Mouse (Mus musculus): Measurements from ENCODE around the gene Skint11.
"Not testable (repeated sequence)": the region's sequence is repeated elsewhere in the genome, so short reads cannot be mapped to it uniquely, and the experiment has no call there.

The Skint11 gene

DNA sequence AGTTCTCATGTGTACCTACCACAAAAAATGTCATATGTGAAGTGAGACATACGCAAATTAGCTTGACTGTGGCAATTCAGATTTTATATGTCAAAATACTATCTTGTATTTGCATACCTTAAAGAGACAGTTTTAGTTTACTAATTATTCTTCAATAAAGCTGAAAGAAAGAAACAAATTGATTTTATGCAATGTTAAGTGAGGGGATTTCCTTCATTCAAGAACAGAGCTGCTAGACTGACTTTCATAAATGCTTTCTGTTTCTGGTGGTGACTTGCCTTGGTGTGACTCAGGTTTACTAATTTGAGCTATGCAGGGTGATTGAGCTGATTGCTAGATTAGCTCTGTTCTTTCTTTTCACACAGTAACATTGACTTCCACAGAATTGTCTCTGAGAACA lies at the start of gene Skint11:
Gene Skint11, plus strand, starts transcription at position 301 of the 400 bp plus-strand sequence.
- no peak for DNase-seq

DNA sequence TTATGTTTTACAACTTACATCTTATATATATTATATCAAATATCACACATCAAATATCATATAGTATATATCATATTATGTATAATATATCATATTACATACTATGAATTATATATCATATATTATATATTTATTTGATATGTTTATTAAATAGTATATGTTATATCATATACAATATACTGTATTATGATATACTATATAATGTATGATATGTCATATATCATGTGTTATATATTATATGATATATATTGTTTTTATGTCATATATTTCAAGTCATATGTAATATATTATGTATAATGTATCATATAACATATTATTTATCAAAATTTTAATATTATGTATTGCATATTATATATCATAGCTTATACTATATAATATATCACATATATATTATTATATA lies 2.0 kb upstream of the Skint11 start:
- no peak for DNase-seq

DNA sequence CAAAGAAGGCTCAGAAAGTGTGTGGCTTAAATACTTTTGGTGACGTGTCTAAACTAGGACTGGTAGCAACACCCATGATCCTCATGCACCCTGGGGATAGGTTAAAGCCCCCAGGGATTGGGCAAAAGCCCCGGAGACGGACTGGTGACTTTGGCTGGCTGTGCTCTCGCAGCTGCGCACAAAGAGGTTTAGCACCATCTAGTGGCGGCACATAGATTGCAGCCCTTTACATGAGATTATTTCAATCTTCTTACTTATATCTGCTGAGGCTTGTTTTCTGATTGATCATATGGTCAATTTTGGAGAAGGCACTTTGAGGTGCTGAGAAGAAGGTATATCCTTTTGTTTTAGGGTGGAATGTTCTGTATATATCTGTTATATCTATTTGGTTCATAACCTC lies 9.7 kb downstream of the Skint11 start:
- DNase-seq: peak; percentile 1

DNA sequence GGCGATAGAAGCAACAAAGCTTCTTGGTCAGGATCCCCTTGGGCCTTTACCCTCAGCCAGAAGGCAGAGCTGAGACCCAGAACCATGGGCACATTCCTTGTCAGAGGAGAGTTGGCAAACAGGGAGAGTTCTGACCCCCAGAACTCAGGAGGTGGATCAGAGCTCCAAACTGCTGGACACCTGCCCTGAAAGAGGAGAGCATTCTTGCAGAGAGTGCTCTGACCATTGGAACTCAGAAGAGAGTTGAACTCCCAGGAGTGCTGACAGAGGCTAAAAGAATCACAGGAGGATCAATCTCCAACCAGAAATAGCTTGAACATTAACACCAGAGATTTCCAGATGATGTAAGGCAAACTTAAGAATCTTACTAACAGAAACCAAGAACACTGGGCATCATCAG lies 93.7 kb downstream of the Skint11 start:
- not testable (repeated sequence) for DNase-seq

All from right cerebral cortex, postnatal 14 days (tissue).